Mouse (Mus musculus): ENCODE data around the gene Sbno2. TPM values are rescaled to one million over a fixed set of nuclear protein-coding genes. Genes with fewer than 3 reads are reported as not detected.

Sbno2 gene
- total and polyA plus RNA-seq, 2 experiments from 2014 or later: 7.6 to 24.3 TPM

- no peak for TF ChIP-seq CTCF (IDR thresholded peaks at IDR 0.05)
- ATAC-seq (ENCODE audit: low FRiP score): no peak
These were observed 77.5 kb downstream of the Sbno2 start for GRCm38 (mm10) chr10:80027681-80028520.

GRCm38 (mm10) chr10:80025889-80026288 is 79.5 kb downstream of the Sbno2 start:
- Histone ChIP-seq H3K4me1 (ENCODE audit: insufficient read depth, low read length) (no peaks in the 10 kb centered on the region), H3K36me3 (ENCODE audit: insufficient read depth, low read length) (no peaks in the 10 kb centered on the region), H3K9me3 (ENCODE audit: low read length) (no peaks in the 10 kb centered on the region), H3K27me3 (ENCODE audit: insufficient read depth, low read length) (no peaks in the 10 kb centered on the region), H3K9ac (replicated peaks; ENCODE audit: low read length, poor library complexity, severe bottlenecking) (no peak overlapping the region), H3K4me3 (ENCODE audit: low read depth, low read length) (no peak overlapping the region), H3K27ac (ENCODE audit: low read depth, low read length) (no peak overlapping the region), H3K4me2 (ENCODE audit: low read depth, low read length, poor library complexity, severe bottlenecking) (no peak overlapping the region)
- DNase-seq (ENCODE audit: low spot score) (no peak), ATAC-seq (ENCODE audit: low FRiP score) (no peak; the same call in 1 of the 2 replicates)
- WGBS: 68% methylated on average over 12 of the region's 12 CpGs
- TF ChIP-seq CTCF (IDR thresholded peaks at IDR 0.05): no peak

More at GRCm38 (mm10) chr10:80027681-80028520, 77.5 kb downstream of the Sbno2 start:
- 77% methylated on average over 20 of the region's 20 CpGs for WGBS
- Histone ChIP-seq H3K9ac (replicated peaks; ENCODE audit: low read length, poor library complexity, severe bottlenecking) (no peak overlapping the region), H3K27ac (ENCODE audit: low read depth, low read length) (no peak overlapping the region), H3K36me3 (ENCODE audit: insufficient read depth, low read length) (no peaks in the 10 kb centered on the region), H3K4me3 (ENCODE audit: low read depth, low read length) (no peak overlapping the region), H3K4me2 (ENCODE audit: low read depth, low read length, poor library complexity, severe bottlenecking) (no peak overlapping the region), H3K9me3 (ENCODE audit: low read length) (no peaks in the 10 kb centered on the region), H3K4me1 (ENCODE audit: insufficient read depth, low read length) (no peaks in the 10 kb centered on the region), H3K27me3 (ENCODE audit: insufficient read depth, low read length) (no peaks in the 10 kb centered on the region)
- DNase-seq (ENCODE audit: low spot score): no peak

DNA sequence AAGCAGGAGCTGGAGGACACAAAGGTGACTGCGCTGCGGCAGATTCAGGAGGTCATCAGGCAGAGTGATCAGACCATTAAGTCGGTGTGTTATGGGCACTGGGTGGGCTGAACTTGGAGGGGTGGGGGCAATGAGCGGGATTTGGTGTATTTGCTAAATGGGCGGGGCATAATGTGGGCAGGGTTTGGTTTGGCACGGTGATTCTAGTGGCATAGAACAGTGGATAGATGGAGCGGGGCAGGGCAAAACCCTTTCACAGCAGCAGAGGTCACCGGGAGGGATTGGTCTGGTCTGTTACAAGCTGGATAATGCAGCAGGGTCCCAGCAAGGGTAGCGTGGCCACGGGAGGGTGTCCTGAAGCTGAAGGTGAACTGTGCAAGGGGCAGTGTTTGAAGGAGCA is 79.9 kb downstream of the Sbno2 start:
- Histone ChIP-seq H3K9ac (replicated peaks; ENCODE audit: low read length, poor library complexity, severe bottlenecking) (no peak overlapping the region), H3K4me1 (ENCODE audit: insufficient read depth, low read length) (no peaks in the 10 kb centered on the region), H3K36me3 (ENCODE audit: insufficient read depth, low read length) (no peaks in the 10 kb centered on the region), H3K27me3 (ENCODE audit: insufficient read depth, low read length) (no peaks in the 10 kb centered on the region), H3K4me3 (ENCODE audit: low read depth, low read length) (no peak overlapping the region), H3K4me2 (ENCODE audit: low read depth, low read length, poor library complexity, severe bottlenecking) (no peak overlapping the region), H3K27ac (ENCODE audit: low read depth, low read length) (no peak overlapping the region), H3K9me3 (ENCODE audit: low read length) (no peaks in the 10 kb centered on the region)
- 82% methylated on average over 10 of the region's 10 CpGs for WGBS
- no peak for DNase-seq (ENCODE audit: low spot score)
- ATAC-seq (ENCODE audit: low FRiP score): no peak
- no peak for TF ChIP-seq CTCF (IDR thresholded peaks at IDR 0.05)

DNA sequence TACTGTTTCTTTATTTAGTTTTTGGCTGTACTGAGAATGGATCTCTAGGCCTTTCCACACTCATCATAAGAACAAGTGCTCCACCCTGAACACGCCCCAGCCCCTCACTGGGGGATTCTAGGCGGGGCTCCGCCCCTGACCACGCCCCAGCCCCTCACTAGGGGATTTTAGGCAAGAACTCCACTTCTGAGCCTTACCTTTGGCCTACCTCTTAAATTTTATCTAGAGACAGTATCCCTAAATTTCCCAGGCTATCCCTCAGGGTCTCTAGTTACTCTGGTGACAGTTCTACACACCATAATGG is 80.4 kb downstream of the Sbno2 start:
- ATAC-seq (ENCODE audit: low FRiP score) (no peak), DNase-seq (ENCODE audit: low spot score) (no peak)
- TF ChIP-seq CTCF (IDR thresholded peaks at IDR 0.05): no peak
- 60% methylated on average over 4 of the region's 4 CpGs for WGBS
- no peaks in the 10 kb centered on the region for H3K36me3 ChIP-seq (ENCODE audit: insufficient read depth, low read length)
- H3K4me3 ChIP-seq (ENCODE audit: low read depth, low read length): no peak overlapping the region
- no peaks in the 10 kb centered on the region for H3K9me3 ChIP-seq (ENCODE audit: low read length)
- H3K4me2 ChIP-seq (ENCODE audit: low read depth, low read length, poor library complexity, severe bottlenecking): no peak overlapping the region
- no peaks in the 10 kb centered on the region; the same call in 1 of the 2 replicates for H3K27me3 ChIP-seq (ENCODE audit: insufficient read depth, low read length)
- no peaks in the 10 kb centered on the region for H3K4me1 ChIP-seq (ENCODE audit: insufficient read depth, low read length)
- no peak overlapping the region for H3K27ac ChIP-seq (ENCODE audit: low read depth, low read length)
- H3K9ac ChIP-seq (replicated peaks; ENCODE audit: low read length, poor library complexity, severe bottlenecking): no peak overlapping the region

DNA sequence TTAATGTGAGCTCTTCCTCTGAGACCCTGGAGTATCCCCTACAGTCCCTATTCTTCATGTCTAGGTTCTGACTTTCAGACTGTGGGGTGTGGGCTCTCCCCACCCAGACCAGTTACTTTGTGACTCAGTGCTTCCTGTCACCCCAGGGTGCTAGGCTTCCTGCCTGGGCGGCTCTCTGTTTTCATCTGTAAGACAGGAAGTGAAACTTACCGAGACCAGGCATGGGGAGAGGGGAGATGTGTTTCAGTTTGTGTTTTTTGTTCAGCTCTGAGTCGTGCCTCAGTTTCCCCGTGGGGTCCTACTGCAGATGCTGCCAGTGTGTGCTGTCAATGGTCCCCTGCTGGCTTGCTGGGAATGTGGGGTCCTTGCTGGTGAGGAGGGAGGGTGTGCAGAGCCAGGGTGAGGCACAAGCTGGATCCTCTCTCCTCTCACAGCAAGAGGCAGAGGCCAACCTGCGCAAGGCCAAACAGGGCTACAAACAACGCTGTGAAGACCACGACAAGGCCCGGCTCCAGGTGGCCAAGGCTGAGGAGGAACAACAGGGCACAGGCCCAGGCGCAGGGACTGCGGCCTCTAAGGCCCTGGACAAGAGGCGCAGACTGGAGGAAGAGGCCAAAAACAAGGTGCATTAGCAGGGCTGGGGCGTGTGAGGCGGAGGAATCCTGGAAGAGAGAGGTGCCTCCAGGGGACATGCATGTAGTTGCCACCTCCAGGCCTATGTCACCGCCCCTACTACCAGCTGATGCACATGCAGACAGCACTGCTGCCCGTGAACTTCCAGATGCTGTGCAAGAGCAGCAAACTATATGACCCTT is 80.9 kb downstream of the Sbno2 start:
- Histone ChIP-seq H3K9ac (replicated peaks; ENCODE audit: low read length, poor library complexity, severe bottlenecking) (no peak overlapping the region), H3K4me3 (ENCODE audit: low read depth, low read length) (no peak overlapping the region), H3K9me3 (ENCODE audit: low read length) (no peaks in the 10 kb centered on the region), H3K36me3 (ENCODE audit: insufficient read depth, low read length) (no peaks in the 10 kb centered on the region), H3K4me1 (ENCODE audit: insufficient read depth, low read length) (no peaks in the 10 kb centered on the region), H3K4me2 (ENCODE audit: low read depth, low read length, poor library complexity, severe bottlenecking) (no peak overlapping the region), H3K27ac (ENCODE audit: low read depth, low read length) (no peak overlapping the region), H3K27me3 (ENCODE audit: insufficient read depth, low read length) (peaks cover 6% of the 10 kb centered on the region)
- TF ChIP-seq CTCF (IDR thresholded peaks at IDR 0.05): no peak
- WGBS: 81% methylated on average over 15 of the region's 15 CpGs
- DNase-seq (ENCODE audit: low spot score) (no peak), ATAC-seq (ENCODE audit: low FRiP score) (no peak)

DNA sequence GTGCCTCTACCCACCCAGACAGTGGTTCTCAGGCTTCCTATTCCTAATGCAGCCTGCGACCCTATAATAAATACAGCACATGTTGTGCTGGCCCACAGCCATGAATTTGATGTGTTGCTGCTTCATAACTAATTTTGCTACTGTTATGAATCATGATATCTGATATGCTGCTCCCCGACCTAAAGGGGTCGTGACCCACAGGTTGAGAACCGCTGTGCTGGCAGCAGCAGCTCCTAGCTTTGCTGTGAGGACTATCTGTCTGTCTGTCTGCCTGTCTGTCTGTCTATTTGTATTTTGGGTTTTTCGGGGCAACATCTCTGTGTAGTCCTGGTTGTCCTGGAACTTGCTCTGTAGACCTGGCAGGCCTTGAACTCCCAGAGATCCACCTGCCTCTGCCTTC is 81.6 kb downstream of the Sbno2 start:
- Histone ChIP-seq H3K4me1 (ENCODE audit: insufficient read depth, low read length) (no peaks in the 10 kb centered on the region), H3K27me3 (ENCODE audit: insufficient read depth, low read length) (peaks cover 6% of the 10 kb centered on the region), H3K4me2 (ENCODE audit: low read depth, low read length, poor library complexity, severe bottlenecking) (no peak overlapping the region), H3K9ac (replicated peaks; ENCODE audit: low read length, poor library complexity, severe bottlenecking) (no peak overlapping the region), H3K9me3 (ENCODE audit: low read length) (no peaks in the 10 kb centered on the region), H3K4me3 (ENCODE audit: low read depth, low read length) (no peak overlapping the region), H3K36me3 (ENCODE audit: insufficient read depth, low read length) (no peaks in the 10 kb centered on the region), H3K27ac (ENCODE audit: low read depth, low read length) (no peak overlapping the region)
- 88% methylated on average over 5 of the region's 5 CpGs for WGBS
- ATAC-seq (ENCODE audit: low FRiP score) (no peak), DNase-seq (ENCODE audit: low spot score) (no peak)
- TF ChIP-seq CTCF (IDR thresholded peaks at IDR 0.05): no peak

Measured in midbrain, postnatal 0 days (tissue).